Mouse (Mus musculus) liver, embryonic 11.5 days (tissue): ENCODE results near the gene Col4a1. TPM values are rescaled to one million over a fixed set of nuclear protein-coding genes. Genes with fewer than 3 reads are reported as not detected.

ENCODE experiments used
- ATAC-seq: fragments of 200-750 bp; cut with Nextera tagmentation; replicated peaks from 2 replicates; pipeline ENCODE4 v1.8.0; 2017; ENCODE audit warnings: moderate number of reproducible peaks, mild to moderate bottlenecking, moderate TSS enrichment, moderate library complexity; ENCODE audit not compliant: low FRiP score
- DNase-seq: peaks from one replicate; pipeline ENCODE4 v3.0.0-alpha.2; 2017; ENCODE audit warnings: low spot score
- H3K27ac ChIP-seq: fragments of 300-500 bp; sonication (generic); 2 replicates; pipeline ENCODE4 v1.5.1; 2014; ENCODE audit warnings: mild to moderate bottlenecking, low read depth, low read length, control low read depth
- H3K27me3 ChIP-seq: fragments of 300-500 bp; sonication (generic); replicated peaks from 2 replicates; pipeline ENCODE4 v1.6.1; 2014; ENCODE audit warnings: low read length, mixed read lengths; ENCODE audit not compliant: control insufficient read depth, insufficient read depth
- H3K36me3 ChIP-seq: fragments of 300-500 bp; sonication (generic); 2 replicates; pipeline ENCODE4 v1.6.1; 2014; ENCODE audit warnings: mild to moderate bottlenecking, low read length, moderate library complexity, mixed read lengths; ENCODE audit not compliant: control insufficient read depth, insufficient read depth
- H3K4me1 ChIP-seq: fragments of 300-500 bp; sonication (generic); replicated peaks from 2 replicates; pipeline ENCODE4 v1.6.1; 2014; ENCODE audit warnings: low read length, mixed read lengths; ENCODE audit not compliant: control insufficient read depth, insufficient read depth
- H3K4me2 ChIP-seq: fragments of 300-500 bp; sonication (generic); 2 replicates; pipeline ENCODE4 v1.6.1; 2014; ENCODE audit warnings: mild to moderate bottlenecking, control low read depth, moderate library complexity
- H3K4me3 ChIP-seq: fragments of 300-500 bp; sonication (generic); 2 replicates; pipeline ENCODE4 v1.5.1; 2014; ENCODE audit warnings: low read depth, low read length, control low read depth
- H3K9ac ChIP-seq: fragments of 300-500 bp; sonication (generic); 2 replicates; pipeline ENCODE4 v1.6.1; 2014; ENCODE audit warnings: low read depth, low read length, control low read depth
- H3K9me3 ChIP-seq: fragments of 300-500 bp; sonication (generic); 2 replicates; pipeline ENCODE4 v1.6.1; 2016; ENCODE audit warnings: low read length, inconsistent platforms, mixed read lengths; ENCODE audit not compliant: control insufficient read depth
- WGBS: fragments of 180-500 bp; shearing (Covaris S2); extraction: QIAGEN DNeasy Blood & Tissue Kit; methylation state at CpG from one replicate; pipeline ENCODE4 v1.1.7; 2014; 5-methylcytosine and 5-hydroxymethylcytosine counted together
- polyA plus RNA-seq: library from polyadenylated mRNA; unstranded; fragments of >200 nt; fragmentation: Nextera tagmentation; extraction: Ambion mirVana; gene quantifications from 2 replicates; pipeline ENCODE4 v1.2.1, GENCODE M21; 2014

Col4a1 gene
- polyA plus RNA-seq, 1 experiment from 2014 or later: 40.8 TPM

GRCm38 (mm10) chr8:11148797-11149196 lies 163.8 kb downstream of the Col4a1 start:
- ATAC-seq (no peak), DNase-seq (no peak)
- H3K27ac ChIP-seq: no peak overlapping the region
- H3K4me1 ChIP-seq: no peaks in the 10 kb centered on the region
- H3K4me3 ChIP-seq: no peak overlapping the region
- H3K27me3 ChIP-seq: no peaks in the 10 kb centered on the region; the same call in 1 of the 2 replicates
- no peak overlapping the region for H3K9ac ChIP-seq
- no peak overlapping the region for H3K4me2 ChIP-seq
- 77% methylated on average over 8 of the region's 8 CpGs for WGBS
- H3K36me3 ChIP-seq: no peaks in the 10 kb centered on the region
- H3K9me3 ChIP-seq: no peaks in the 10 kb centered on the region

Other genes with a start within 250 kb of the Col4a1 start
- gene Col4a2, start within 50 bp of the Col4a1 start, polyA plus RNA-seq: 12.2 and 13.1 TPM in 2 replicates
- gene Rab20, start 165.9 kb upstream of the Col4a1 start, polyA plus RNA-seq: 3.2 and 4.5 TPM in 2 replicates
- gene Naxd, start 184.7 kb upstream of the Col4a1 start, polyA plus RNA-seq: 68.7 and 73.8 TPM in 2 replicates
- gene Cars2, start 238.0 kb upstream of the Col4a1 start, polyA plus RNA-seq: 32.4 and 33.1 TPM in 2 replicates
- 26.7 and 31.2 TPM in 2 replicates for gene Ing1, start 242.7 kb upstream of the Col4a1 start, polyA plus RNA-seq